Mouse (Mus musculus) small intestine, adult 2 months (tissue): ENCODE measurements around the gene Arhgef1. TPM values are rescaled to one million over a fixed set of nuclear protein-coding genes. Genes with fewer than 3 reads are reported as not detected.
A peak's percentile ranks its signal among the peaks of the same experiment; 100 is the strongest.

Source experiments
- H3K27ac ChIP-seq: fragments of 200-500 bp; 2 replicates; pipeline ENCODE4 v1.5.1; 2012; ENCODE audit warnings: low read depth, low read length, control low read depth, inconsistent platforms; ENCODE audit not compliant: insufficient read depth
- H3K27me3 ChIP-seq: fragments of 200-500 bp; 2 replicates; pipeline ENCODE4 v1.6.1; 2012; ENCODE audit warnings: mild to moderate bottlenecking, moderate library complexity, low read length, inconsistent platforms; ENCODE audit not compliant: control insufficient read depth, insufficient read depth
- H3K36me3 ChIP-seq: fragments of 200-500 bp; 2 replicates; pipeline ENCODE4 v1.6.1; 2012; ENCODE audit warnings: mild to moderate bottlenecking, low read length, control low read depth, inconsistent platforms; ENCODE audit not compliant: control insufficient read depth, insufficient read depth
- H3K4me1 ChIP-seq: fragments of 200-500 bp; 2 replicates; pipeline ENCODE4 v1.6.1; 2012; ENCODE audit warnings: low read length, inconsistent platforms, mixed read lengths; ENCODE audit not compliant: control insufficient read depth, insufficient read depth, insufficient read length
- H3K4me3 ChIP-seq: fragments of 200-500 bp; 2 replicates; pipeline ENCODE4 v1.5.1; 2012; ENCODE audit warnings: low read depth, mild to moderate bottlenecking, control low read depth, inconsistent platforms, low read length, moderate library complexity
- CTCF ChIP-seq: fragments of 200-500 bp; IDR thresholded peaks from 2 replicates; pipeline ENCODE4 v1.5.1; 2012; ENCODE audit warnings: low read depth, mild to moderate bottlenecking, control low read depth, inconsistent platforms, low read length, moderate library complexity, mixed read lengths; ENCODE audit not compliant: insufficient replicate concordance, insufficient read length; ENCODE audit errors: extremely low read depth
- POLR2A ChIP-seq: fragments of 200-500 bp; IDR thresholded peaks from 2 replicates; pipeline ENCODE4 v1.6.1; 2012; ENCODE audit warnings: low read depth, mild to moderate bottlenecking, control low read depth, inconsistent platforms, low read length, moderate library complexity
- WGBS: fragments of 180-500 bp; shearing (Covaris S2); methylation state at CpG from one replicate; pipeline ENCODE4 v1.1.7; 2018; 5-methylcytosine and 5-hydroxymethylcytosine counted together
- polyA plus RNA-seq: library from polyadenylated mRNA; depleted of rRNA; stranded (reverse); fragments of >200 nt; gene quantifications from 2 replicates; pipeline ENCODE4 v1.2.3, GENCODE M21; 2012; rRNA removed

Gene Arhgef1
- polyA plus RNA-seq, result 106 and 209 TPM in 2 replicates

DNA sequence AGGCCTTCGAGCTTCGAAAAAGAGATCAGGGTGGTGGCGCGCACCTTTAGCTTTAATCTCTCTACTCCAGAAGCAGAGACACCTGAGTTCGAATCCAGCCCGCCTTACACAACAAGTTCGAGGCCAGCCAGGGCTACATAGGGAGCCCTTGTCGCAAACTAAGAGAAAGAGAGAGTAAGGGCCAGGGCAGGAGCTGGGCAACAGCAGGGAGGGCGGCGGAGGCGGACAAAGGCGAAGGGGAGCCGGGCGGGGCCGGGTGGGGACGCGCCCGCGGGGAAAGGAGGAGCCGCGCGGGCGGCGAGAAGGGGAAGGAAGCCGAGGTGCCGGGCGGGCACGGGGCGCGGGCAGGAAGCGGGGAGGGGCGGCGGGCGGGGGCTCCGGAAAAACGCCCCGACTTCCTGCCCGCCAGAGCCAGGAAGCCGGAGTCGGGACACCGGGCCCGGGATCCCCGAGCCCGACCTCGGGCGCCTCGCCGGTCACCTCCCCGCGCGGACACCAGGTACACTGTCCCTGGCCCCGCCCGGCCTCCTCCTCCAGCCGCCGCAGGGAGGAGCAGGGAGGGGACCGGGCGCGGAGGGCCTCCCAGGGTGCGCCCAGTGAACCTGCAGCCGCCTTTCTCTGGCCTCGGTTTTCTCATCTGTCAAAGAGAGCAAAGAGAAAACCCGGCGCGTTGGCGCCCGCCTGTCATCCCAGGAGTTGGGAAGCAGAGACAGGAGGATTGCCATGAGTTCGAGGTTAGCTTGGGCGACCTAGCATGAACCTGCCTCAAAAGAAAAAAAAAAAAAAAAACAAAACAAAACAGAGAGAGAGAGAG lies at the start of gene Arhgef1:
TSS of gene Arhgef1 (plus strand) at position 283 of the 814 bp plus-strand sequence.
- Histone ChIP-seq H3K4me1 (peaks cover 6% of the 10 kb centered on the region), H3K27ac (peak within 1 kb of the TSS; percentile 72), H3K27me3 (no peaks in the 10 kb centered on the region), H3K36me3 (peaks cover 2% of the 10 kb centered on the region; the same call in 1 of the 2 replicates), H3K4me3 (peak within 1 kb of the TSS; percentile 82)
- no peak for TF ChIP-seq CTCF
- peak; percentile 65 for TF ChIP-seq POLR2A
- WGBS, result 3% methylated on average over 68 of the region's 68 CpGs

GRCm38 (mm10) chr7:24853233-24853563 lies 49.5 kb upstream of the Arhgef1 start:
- Histone ChIP-seq H3K36me3 (no peaks in the 10 kb centered on the region), H3K4me3 (no peak overlapping the region), H3K27me3 (no peaks in the 10 kb centered on the region), H3K4me1 (peaks cover 2% of the 10 kb centered on the region; the same call in 1 of the 2 replicates), H3K27ac (no peak overlapping the region)
- no peak for TF ChIP-seq CTCF
- TF ChIP-seq POLR2A, result no peak

GRCm38 (mm10) chr7:24853695-24854094 lies 49.0 kb upstream of the Arhgef1 start:
- Histone ChIP-seq H3K36me3 (no peaks in the 10 kb centered on the region), H3K27ac (no peak overlapping the region)
- WGBS, result 47% methylated on average over 7 of the region's 7 CpGs

DNA sequence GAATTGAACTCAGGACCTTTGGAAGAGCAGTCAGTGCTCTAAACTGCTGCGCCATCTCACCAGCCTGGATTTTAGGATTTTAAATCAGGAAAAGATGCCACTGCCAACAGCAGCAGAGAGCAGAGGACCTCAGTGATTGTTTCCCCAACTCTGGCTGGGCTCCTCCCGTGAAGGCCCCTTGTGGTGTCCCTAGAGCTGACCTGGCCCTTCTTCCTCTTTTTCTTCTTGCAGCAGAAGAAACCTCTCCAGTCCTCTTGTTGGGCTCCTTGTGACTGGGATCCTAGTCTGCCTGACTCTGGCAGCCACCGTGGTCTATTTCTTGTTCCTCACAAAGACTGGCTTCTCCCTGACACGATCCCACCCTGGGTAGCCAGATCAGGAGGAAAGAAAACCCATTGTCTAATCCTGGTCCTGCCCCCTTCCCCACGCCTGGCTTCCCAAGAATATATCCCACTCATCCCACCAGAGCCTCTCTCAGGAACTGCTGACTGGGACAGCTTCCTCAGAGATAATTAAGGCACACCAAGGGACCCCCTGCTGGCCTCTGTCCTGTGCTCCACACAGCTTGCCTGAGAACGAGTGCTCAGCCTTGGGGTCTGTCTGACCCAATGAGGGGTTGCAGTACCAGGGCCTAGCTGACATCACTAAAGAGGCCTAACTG lies 46.1 kb upstream of the Arhgef1 start:
- no peak overlapping the region for H3K27ac ChIP-seq
- TF ChIP-seq CTCF (no peak), POLR2A (no peak)
- H3K36me3 ChIP-seq, result no peaks in the 10 kb centered on the region
- H3K27me3 ChIP-seq, result no peaks in the 10 kb centered on the region
- H3K4me3 ChIP-seq, result no peak overlapping the region
- 53% methylated on average over 6 of the region's 6 CpGs for WGBS
- no peaks in the 10 kb centered on the region for H3K4me1 ChIP-seq

More at GRCm38 (mm10) chr7:24853695-24854094, 49.0 kb upstream of the Arhgef1 start:
- Histone ChIP-seq H3K27me3 (no peaks in the 10 kb centered on the region), H3K4me1 (peaks cover 2% of the 10 kb centered on the region; the same call in 1 of the 2 replicates), H3K4me3 (no peak overlapping the region)
- TF ChIP-seq CTCF (no peak), POLR2A (no peak)

GRCm38 (mm10) chr7:24859234-24859633 lies 43.5 kb upstream of the Arhgef1 start:
- no peaks in the 10 kb centered on the region for H3K27me3 ChIP-seq
- 68% methylated on average over 5 of the region's 5 CpGs for WGBS

DNA sequence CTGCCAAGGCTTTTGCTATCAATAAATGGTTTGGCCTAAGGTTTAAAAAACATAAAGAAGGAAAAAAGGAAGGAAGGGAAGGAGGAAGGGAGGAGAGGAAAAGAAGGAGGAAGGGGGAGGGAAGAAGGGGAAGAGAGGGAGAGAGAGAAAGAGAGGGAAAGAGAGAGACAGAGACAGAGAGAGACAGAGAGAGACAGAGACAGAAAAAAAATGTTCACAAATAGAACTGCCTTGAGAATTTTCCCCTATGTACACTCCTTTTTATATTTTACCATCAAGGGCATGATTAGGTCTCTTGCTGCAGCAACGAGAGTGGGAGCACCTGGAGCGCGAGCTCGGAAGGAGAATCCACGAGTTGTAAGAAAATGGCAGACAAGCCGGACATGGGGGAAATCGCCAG lies 40.8 kb upstream of the Arhgef1 start, which contains the start of gene Gm9844:
TSS of gene Gm9844 (plus strand) at position 301 of the 400 bp plus-strand sequence.
- H3K4me1 ChIP-seq, result no peaks in the 10 kb centered on the region
- 80% methylated on average over 7 of the region's 7 CpGs for whole genome bisulfite sequencing
- no peak within 1 kb of the TSS for H3K27ac ChIP-seq
- no peaks in the 10 kb centered on the region for H3K27me3 ChIP-seq
- H3K4me3 ChIP-seq, result no peak within 1 kb of the TSS
- TF ChIP-seq POLR2A (no peak), CTCF (no peak)
- H3K36me3 ChIP-seq, result no peaks in the 10 kb centered on the region

More at GRCm38 (mm10) chr7:24859234-24859633, 43.5 kb upstream of the Arhgef1 start:
- H3K4me3 ChIP-seq, result no peak overlapping the region
- TF ChIP-seq POLR2A (no peak), CTCF (no peak)
- H3K4me1 ChIP-seq, result no peaks in the 10 kb centered on the region
- no peak overlapping the region for H3K27ac ChIP-seq
- H3K36me3 ChIP-seq, result no peaks in the 10 kb centered on the region

- H3K4me3 ChIP-seq, result no peak overlapping the region
- H3K27me3 ChIP-seq, result no peaks in the 10 kb centered on the region
- 67% methylated on average over 4 of the region's 4 CpGs for WGBS
- H3K36me3 ChIP-seq, result no peaks in the 10 kb centered on the region
- no peak overlapping the region for H3K27ac ChIP-seq
- TF ChIP-seq POLR2A (no peak), CTCF (no peak)
- no peaks in the 10 kb centered on the region for H3K4me1 ChIP-seq
Measured at GRCm38 (mm10) chr7:24862853-24863252, 39.9 kb upstream of the Arhgef1 start.
